Mouse (Mus musculus) cortical plate, adult 2 months (tissue): ENCODE measurements around the gene 4930432M17Rik.

Source experiments
- CTCF ChIP-seq: fragments of 200-500 bp; IDR thresholded peaks from 2 replicates; pipeline ENCODE4 v1.5.1; 2011; ENCODE audit warnings: mild to moderate bottlenecking, control low read depth, low read length; ENCODE audit not compliant: insufficient read depth; ENCODE audit errors: extremely low read depth
- POLR2A ChIP-seq: fragments of 200-500 bp; IDR thresholded peaks from 2 replicates; pipeline ENCODE4 v1.6.1; 2011; ENCODE audit warnings: mild to moderate bottlenecking, low read length, control low read depth; ENCODE audit not compliant: insufficient read depth; ENCODE audit errors: extremely low read depth

- TF ChIP-seq CTCF: no peak
- TF ChIP-seq POLR2A: no peak
These were observed 35.5 kb downstream of the 4930432M17Rik start for GRCm38 (mm10) chr3:121706087-121706486.
